Mouse (Mus musculus): Measurements from ENCODE around the gene Ccdc65. TPM values are rescaled to one million over a fixed set of nuclear protein-coding genes. Genes with fewer than 3 reads are reported as not detected.
A peak's percentile ranks its signal among the peaks of the same experiment; 100 is the strongest.

Ccdc65 gene
- total RNA-seq, 1 experiment, result 0.76 TPM

DNA sequence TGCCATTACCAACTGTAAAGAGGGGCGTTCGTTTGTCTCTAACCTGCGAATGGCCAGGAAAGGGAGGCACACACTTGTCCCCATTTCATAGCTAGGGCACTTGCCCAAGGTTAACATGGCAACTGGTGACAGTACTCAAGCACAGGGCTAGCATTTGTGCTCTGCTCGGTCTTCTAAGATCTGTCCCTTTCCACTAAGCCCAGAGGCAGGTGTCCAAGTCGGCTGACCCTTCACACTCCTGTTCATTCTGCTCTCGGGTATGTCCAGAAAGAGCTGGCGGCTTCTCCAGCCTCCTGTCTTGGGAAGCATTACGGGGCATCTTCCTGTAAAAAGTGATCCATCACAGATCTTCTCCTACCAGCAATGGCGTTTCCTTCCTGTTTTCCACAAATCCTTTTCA, 20.4 kb downstream of the Ccdc65 start:
- in situ Hi-C loops (cut with MboI; ENCODE audit: low sequenced_read_pairs in 2 of 2, unreplicated experiment in 2 of 2), result no loop called here
- Histone ChIP-seq H3K4me3 (ENCODE audit: insufficient read depth in 1 of 2, low read depth in 1 of 2, low read length in 2 of 2, poor library complexity in 1 of 2, severe bottlenecking in 1 of 2) (peak overlapping the region in 1 of 2 experiments; percentile 82; a peak in 2 of 4 replicates), H3K4me1 (ENCODE audit: control insufficient read depth in 2 of 2, insufficient read depth in 2 of 2, low read length in 2 of 2, poor library complexity in 1 of 2) (peaks cover 2 to 22% of the 10 kb centered on the region in 2 experiments; a peak in 3 of 4 replicates), H3K27ac (ENCODE audit: insufficient read depth, low read depth, low read length, poor library complexity, severe bottlenecking) (no peak overlapping the region), H3K9me3 (ENCODE audit: control insufficient read depth, insufficient read depth, low read depth, low read length) (no peaks in the 10 kb centered on the region), H3K36me3 (ENCODE audit: control insufficient read depth, insufficient read depth, low read length, poor library complexity, severe bottlenecking) (no peaks in the 10 kb centered on the region), H3K9ac (ENCODE audit: insufficient read depth, low read depth, low read length, poor library complexity, severe bottlenecking) (0 out of 2 replicates have a peak overlapping the region, but pooled peaks have one; percentile 11)
- DNase-seq (ENCODE audit: low read depth, low spot score), result no peak
- TF ChIP-seq MAFK (IDR thresholded peaks at IDR 0.05; ENCODE audit: insufficient read depth, low read depth, low read length) (no peak), ZC3H11A (IDR thresholded peaks at IDR 0.05; ENCODE audit: borderline replicate concordance, low read depth, low read length) (no peak), HCFC1 (IDR thresholded peaks at IDR 0.05; ENCODE audit: borderline replicate concordance, insufficient read depth, low read length) (no peak), CHD2 (IDR thresholded peaks at IDR 0.05; ENCODE audit: low read depth, low read length) (no peak), ZNF384 (IDR thresholded peaks at IDR 0.05; ENCODE audit: low read depth, low read length) (no peak)

DNA sequence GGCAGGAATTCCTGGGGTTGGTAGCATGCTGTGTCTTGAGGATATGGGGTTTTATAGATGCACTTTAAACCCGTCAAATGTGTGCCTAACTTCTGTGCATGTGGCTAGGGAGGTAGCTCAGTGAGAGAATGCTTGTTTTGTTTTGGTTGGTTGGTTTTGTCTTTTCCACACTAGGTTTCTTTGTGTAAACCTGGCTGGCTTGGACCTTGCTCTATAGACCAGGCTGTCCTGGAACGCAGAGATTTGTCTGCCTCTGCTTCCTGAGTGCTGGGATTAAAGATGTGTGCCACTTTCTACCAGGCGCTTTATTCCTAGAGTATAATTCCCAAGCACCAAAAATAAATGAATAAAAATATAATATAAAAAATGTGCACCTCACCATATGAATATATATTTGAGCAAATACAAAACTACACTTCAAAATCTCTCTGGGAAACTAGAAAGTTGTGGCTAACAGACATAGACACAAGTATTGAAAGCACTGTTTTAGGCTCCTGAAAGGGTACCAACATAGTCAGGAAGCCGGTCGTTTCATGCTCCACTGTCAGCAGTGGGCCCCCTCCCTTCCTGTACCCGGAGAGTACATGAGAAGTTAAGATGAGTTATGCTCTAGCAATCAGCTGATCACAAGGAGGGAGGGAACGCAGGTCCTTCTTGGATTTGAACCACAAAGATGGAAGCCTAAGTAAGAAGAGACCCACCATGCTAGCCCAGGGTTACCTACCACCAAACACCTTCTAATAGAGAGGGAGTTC, 22.0 kb downstream of the Ccdc65 start:
- Histone ChIP-seq H3K36me3 (ENCODE audit: control insufficient read depth, insufficient read depth, low read length, poor library complexity, severe bottlenecking) (no peaks in the 10 kb centered on the region; the same call in 1 of the 2 replicates), H3K4me3 (ENCODE audit: insufficient read depth in 1 of 2, low read depth in 1 of 2, low read length in 2 of 2, poor library complexity in 1 of 2, severe bottlenecking in 1 of 2) (no peak overlapping the region), H3K27ac (ENCODE audit: insufficient read depth, low read depth, low read length, poor library complexity, severe bottlenecking) (no peak overlapping the region), H3K9me3 (ENCODE audit: control insufficient read depth, insufficient read depth, low read depth, low read length) (no peaks in the 10 kb centered on the region), H3K4me1 (ENCODE audit: control insufficient read depth in 2 of 2, insufficient read depth in 2 of 2, low read length in 2 of 2, poor library complexity in 1 of 2) (peaks cover 2 to 19% of the 10 kb centered on the region in 2 experiments; a peak in 3 of 4 replicates), H3K9ac (ENCODE audit: insufficient read depth, low read depth, low read length, poor library complexity, severe bottlenecking) (no peak overlapping the region)
- no peak for DNase-seq (ENCODE audit: low read depth, low spot score)
- in situ Hi-C loops (cut with MboI; ENCODE audit: low sequenced_read_pairs in 2 of 2, unreplicated experiment in 2 of 2), result no loop called here
- TF ChIP-seq ZNF384 (IDR thresholded peaks at IDR 0.05; ENCODE audit: low read depth, low read length) (no peak), ZC3H11A (IDR thresholded peaks at IDR 0.05; ENCODE audit: borderline replicate concordance, low read depth, low read length) (no peak), CHD2 (IDR thresholded peaks at IDR 0.05; ENCODE audit: low read depth, low read length) (no peak), HCFC1 (IDR thresholded peaks at IDR 0.05; ENCODE audit: borderline replicate concordance, insufficient read depth, low read length) (no peak), MAFK (IDR thresholded peaks at IDR 0.05; ENCODE audit: insufficient read depth, low read depth, low read length) (no peak)

DNA sequence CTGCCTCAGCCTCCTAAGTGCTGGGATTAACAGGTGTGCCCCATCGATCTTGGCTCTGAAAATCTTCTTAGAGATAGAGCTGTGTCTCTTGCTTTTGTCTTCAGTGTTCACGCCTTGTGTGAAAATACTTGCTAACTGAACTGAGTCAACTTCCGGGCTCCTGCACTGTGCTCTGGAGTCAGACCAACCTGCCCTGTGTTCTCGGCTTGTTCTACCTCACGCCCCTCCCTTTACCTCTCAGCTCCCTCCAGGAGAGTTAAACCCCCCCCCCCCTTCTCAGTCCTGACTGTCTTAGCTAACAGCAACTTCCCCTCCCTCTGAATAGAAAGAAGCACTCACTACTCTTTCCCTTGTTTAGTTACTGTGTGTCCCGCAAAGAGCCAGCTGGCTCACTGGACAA, 22.8 kb downstream of the Ccdc65 start:
- H3K9ac ChIP-seq (ENCODE audit: insufficient read depth, low read depth, low read length, poor library complexity, severe bottlenecking), result no peak overlapping the region
- H3K4me1 ChIP-seq (ENCODE audit: control insufficient read depth in 2 of 2, insufficient read depth in 2 of 2, low read length in 2 of 2, poor library complexity in 1 of 2), result peaks cover 2 to 19% of the 10 kb centered on the region in 2 experiments; a peak in 3 of 4 replicates
- TF ChIP-seq HCFC1 (IDR thresholded peaks at IDR 0.05; ENCODE audit: borderline replicate concordance, insufficient read depth, low read length) (no peak), CHD2 (IDR thresholded peaks at IDR 0.05; ENCODE audit: low read depth, low read length) (no peak), ZNF384 (IDR thresholded peaks at IDR 0.05; ENCODE audit: low read depth, low read length) (no peak), ZC3H11A (IDR thresholded peaks at IDR 0.05; ENCODE audit: borderline replicate concordance, low read depth, low read length) (no peak), MAFK (IDR thresholded peaks at IDR 0.05; ENCODE audit: insufficient read depth, low read depth, low read length) (no peak)
- no peaks in the 10 kb centered on the region; the same call in 1 of the 2 replicates for H3K36me3 ChIP-seq (ENCODE audit: control insufficient read depth, insufficient read depth, low read length, poor library complexity, severe bottlenecking)
- DNase-seq (ENCODE audit: low read depth, low spot score), result no peak
- no peaks in the 10 kb centered on the region for H3K9me3 ChIP-seq (ENCODE audit: control insufficient read depth, insufficient read depth, low read depth, low read length)
- H3K27ac ChIP-seq (ENCODE audit: insufficient read depth, low read depth, low read length, poor library complexity, severe bottlenecking), result no peak overlapping the region
- no peak overlapping the region for H3K4me3 ChIP-seq (ENCODE audit: insufficient read depth in 1 of 2, low read depth in 1 of 2, low read length in 2 of 2, poor library complexity in 1 of 2, severe bottlenecking in 1 of 2)
- in situ Hi-C loops (cut with MboI; ENCODE audit: low sequenced_read_pairs in 2 of 2, unreplicated experiment in 2 of 2), result no loop called here

DNA sequence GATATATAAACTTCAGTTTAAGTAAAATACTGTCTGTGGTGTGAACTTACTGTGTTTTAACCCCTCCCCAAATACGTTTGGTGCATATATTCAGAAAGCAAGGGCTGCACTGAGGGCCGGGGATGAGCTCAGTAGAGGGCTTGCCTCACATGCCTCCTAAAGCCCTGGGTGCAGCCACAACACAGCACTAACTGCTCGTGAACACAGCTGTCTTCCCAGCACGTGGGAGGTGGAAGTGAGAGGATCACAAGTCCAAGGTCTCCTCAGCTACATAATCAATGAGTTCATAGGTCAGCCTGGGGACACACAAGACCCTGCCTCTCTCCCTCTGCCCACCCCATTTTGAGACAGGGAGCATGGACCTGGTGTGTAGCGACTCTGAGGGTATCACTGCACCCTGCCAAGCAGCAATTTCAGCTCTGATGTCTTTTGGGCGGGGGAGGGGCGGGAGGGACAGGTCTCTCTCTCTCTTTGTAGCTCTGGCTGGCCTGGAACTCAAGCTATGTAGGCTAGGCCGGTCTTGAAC, 24.1 kb downstream of the Ccdc65 start:
- TF ChIP-seq ZNF384 (IDR thresholded peaks at IDR 0.05; ENCODE audit: low read depth, low read length) (no peak), CHD2 (IDR thresholded peaks at IDR 0.05; ENCODE audit: low read depth, low read length) (no peak), MAFK (IDR thresholded peaks at IDR 0.05; ENCODE audit: insufficient read depth, low read depth, low read length) (no peak), ZC3H11A (IDR thresholded peaks at IDR 0.05; ENCODE audit: borderline replicate concordance, low read depth, low read length) (no peak), HCFC1 (IDR thresholded peaks at IDR 0.05; ENCODE audit: borderline replicate concordance, insufficient read depth, low read length) (no peak)
- no peak for DNase-seq (ENCODE audit: low read depth, low spot score)
- Histone ChIP-seq H3K4me1 (ENCODE audit: control insufficient read depth in 2 of 2, insufficient read depth in 2 of 2, low read length in 2 of 2, poor library complexity in 1 of 2) (peaks cover 0 to 13% of the 10 kb centered on the region in 2 experiments; a peak in 2 of 4 replicates), H3K36me3 (ENCODE audit: control insufficient read depth, insufficient read depth, low read length, poor library complexity, severe bottlenecking) (peaks cover 7% of the 10 kb centered on the region; the same call in 1 of the 2 replicates), H3K27ac (ENCODE audit: insufficient read depth, low read depth, low read length, poor library complexity, severe bottlenecking) (no peak overlapping the region), H3K9ac (ENCODE audit: insufficient read depth, low read depth, low read length, poor library complexity, severe bottlenecking) (no peak overlapping the region), H3K9me3 (ENCODE audit: control insufficient read depth, insufficient read depth, low read depth, low read length) (no peaks in the 10 kb centered on the region), H3K4me3 (ENCODE audit: insufficient read depth in 1 of 2, low read depth in 1 of 2, low read length in 2 of 2, poor library complexity in 1 of 2, severe bottlenecking in 1 of 2) (no peak overlapping the region)
- in situ Hi-C loops (cut with MboI; ENCODE audit: low sequenced_read_pairs in 2 of 2, unreplicated experiment in 2 of 2), result no loop called here
